Mouse (Mus musculus): ENCODE measurements around the gene Caskin2.

DNA sequence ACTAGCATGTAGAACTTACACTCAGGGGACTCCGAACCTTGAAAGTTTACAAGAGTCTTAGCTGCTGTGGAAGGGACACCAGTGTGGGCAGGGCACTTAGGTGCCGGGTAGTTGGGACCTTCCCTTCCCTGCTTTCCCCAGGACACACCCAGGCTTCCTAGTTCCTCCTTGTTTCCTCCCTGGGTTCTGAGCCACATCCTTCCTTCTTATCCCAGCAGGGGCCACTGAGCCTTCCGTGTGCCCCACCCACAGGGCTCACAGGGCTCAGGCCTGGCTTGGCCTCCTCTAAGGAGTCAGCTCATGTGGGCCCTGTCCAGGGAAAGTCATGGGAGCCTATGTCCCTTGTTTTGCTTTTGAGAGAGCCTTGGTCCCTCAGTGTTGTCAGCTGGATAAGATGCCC is 26.3 kb upstream of the Caskin2 start:
- no peak for TF ChIP-seq CTCF (IDR thresholded peaks at IDR 0.05; ENCODE audit: borderline replicate concordance, insufficient read depth, low read depth, low read length)
- TF ChIP-seq POLR2A (IDR thresholded peaks at IDR 0.05; ENCODE audit: borderline replicate concordance, insufficient read depth, low read length), result no peak

All from cerebellum, adult 2 months (tissue).